Mouse (Mus musculus) embryonic facial prominence, embryonic 14.5 days (tissue): ENCODE measurements around the gene Gm20388. TPM values are rescaled to one million over a fixed set of nuclear protein-coding genes. Genes with fewer than 3 reads are reported as not detected.

Experiments used
- ATAC-seq: fragments of 200-750 bp; cut with Nextera tagmentation; 2 replicates; pipeline ENCODE4 v1.8.0; 2017; ENCODE audit warnings: low read depth, moderate number of reproducible peaks, moderate TSS enrichment
- DNase-seq: peaks from one replicate; pipeline ENCODE4 v3.0.0-alpha.2; 2015; ENCODE audit warnings: low spot score
- H3K27ac ChIP-seq: fragments of 300-500 bp; sonication (generic); replicated peaks from 2 replicates; pipeline ENCODE4 v1.5.1; 2014; ENCODE audit warnings: low read depth, mild to moderate bottlenecking, low read length, moderate library complexity
- H3K27me3 ChIP-seq: fragments of 300-500 bp; sonication (generic); replicated peaks from 2 replicates; pipeline ENCODE4 v1.6.1; 2014; ENCODE audit warnings: low read length; ENCODE audit not compliant: control insufficient read depth, insufficient read depth
- H3K36me3 ChIP-seq: fragments of 300-500 bp; sonication (generic); 2 replicates; pipeline ENCODE4 v1.6.1; 2014; ENCODE audit warnings: low read length, mixed read lengths; ENCODE audit not compliant: control insufficient read depth, insufficient read depth
- H3K4me1 ChIP-seq: fragments of 300-500 bp; sonication (generic); 2 replicates; pipeline ENCODE4 v1.6.1; 2014; ENCODE audit warnings: antibody characterized with exemption, low read length; ENCODE audit not compliant: control insufficient read depth, insufficient read depth
- H3K4me2 ChIP-seq: fragments of 300-500 bp; sonication (generic); 2 replicates; pipeline ENCODE4 v1.6.1; 2014; ENCODE audit warnings: low read depth, mild to moderate bottlenecking, low read length, moderate library complexity, mixed read lengths
- H3K4me3 ChIP-seq: fragments of 300-500 bp; sonication (generic); 2 replicates; pipeline ENCODE4 v1.5.1; 2014; ENCODE audit warnings: low read depth, mild to moderate bottlenecking, low read length
- H3K9ac ChIP-seq: fragments of 300-500 bp; sonication (generic); 2 replicates; pipeline ENCODE4 v1.6.1; 2014; ENCODE audit warnings: low read depth, mild to moderate bottlenecking, low read length, moderate library complexity, mixed read lengths
- H3K9me3 ChIP-seq: fragments of 300-500 bp; sonication (generic); 2 replicates; pipeline ENCODE4 v1.6.1; 2016; ENCODE audit warnings: low read length; ENCODE audit not compliant: control insufficient read depth
- WGBS: fragments of 180-500 bp; shearing (Covaris S2); extraction: QIAGEN DNeasy Blood & Tissue Kit; methylation state at CpG from one replicate; pipeline ENCODE4 v1.1.7; 2014; 5-methylcytosine and 5-hydroxymethylcytosine counted together
- polyA plus RNA-seq: library from polyadenylated mRNA; unstranded; fragments of >200 nt; fragmentation: Nextera tagmentation; extraction: Ambion mirVana; gene quantifications from 2 replicates; pipeline ENCODE4 v1.2.1, GENCODE M21; 2014

The Gm20388 gene
- polyA plus RNA-seq, 1 experiment from 2014 or later = not detected

GRCm38 (mm10) chr8:121335684-121336083, 1425.0 kb downstream of the Gm20388 start:
- no peak overlapping the region for H3K27ac ChIP-seq
- no peaks in the 10 kb centered on the region for H3K36me3 ChIP-seq
- H3K9me3 ChIP-seq = peaks cover 5% of the 10 kb centered on the region; the same call in 1 of the 2 replicates
- DNase-seq = no peak
- no peak overlapping the region for H3K4me3 ChIP-seq
- H3K27me3 ChIP-seq = no peaks in the 10 kb centered on the region
- H3K4me1 ChIP-seq = peaks cover 8% of the 10 kb centered on the region; the same call in 1 of the 2 replicates
- 99% methylated on average over 7 of the region's 7 CpGs for WGBS
- H3K9ac ChIP-seq = no peak overlapping the region
- ATAC-seq = no peak
- H3K4me2 ChIP-seq = no peak overlapping the region

- peak; percentile 32 for DNase-seq
- H3K4me3 ChIP-seq = no peak overlapping the region
- no peak overlapping the region; the same call in 1 of the 2 replicates for H3K27ac ChIP-seq
- no peaks in the 10 kb centered on the region for H3K27me3 ChIP-seq
- no peak overlapping the region for H3K9ac ChIP-seq
- H3K4me1 ChIP-seq = peaks cover 11% of the 10 kb centered on the region
- no peaks in the 10 kb centered on the region for H3K9me3 ChIP-seq
- H3K4me2 ChIP-seq = peak overlapping the region; percentile 11; the same call in 1 of the 2 replicates
- WGBS = 15% methylated on average over 13 of the region's 13 CpGs
- ATAC-seq = no peak
- no peaks in the 10 kb centered on the region for H3K36me3 ChIP-seq
Observed at GRCm38 (mm10) chr8:121342931-121343330, 1432.3 kb downstream of the Gm20388 start.

GRCm38 (mm10) chr8:121344486-121344885, 1433.8 kb downstream of the Gm20388 start:
- H3K36me3 ChIP-seq = no peaks in the 10 kb centered on the region
- H3K9me3 ChIP-seq = no peaks in the 10 kb centered on the region
- no peak overlapping the region for H3K4me2 ChIP-seq
- H3K4me3 ChIP-seq = no peak overlapping the region
- H3K27me3 ChIP-seq = no peaks in the 10 kb centered on the region
- no peak overlapping the region for H3K9ac ChIP-seq
- H3K4me1 ChIP-seq = peaks cover 11% of the 10 kb centered on the region
- H3K27ac ChIP-seq = no peak overlapping the region
- no peak for ATAC-seq
- 91% methylated on average over 9 of the region's 9 CpGs for WGBS
- DNase-seq = no peak

- DNase-seq (no peak), ATAC-seq (no peak)
- Histone ChIP-seq H3K4me3 (no peak overlapping the region), H3K9me3 (no peaks in the 10 kb centered on the region), H3K4me2 (no peak overlapping the region), H3K27me3 (no peaks in the 10 kb centered on the region), H3K9ac (no peak overlapping the region), H3K36me3 (no peaks in the 10 kb centered on the region), H3K4me1 (peaks cover 11% of the 10 kb centered on the region), H3K27ac (no peak overlapping the region)
- WGBS = 75% methylated on average over 13 of the region's 13 CpGs
Observed at GRCm38 (mm10) chr8:121346175-121346574, 1435.5 kb downstream of the Gm20388 start.

- ATAC-seq (no peak), DNase-seq (peak; percentile 64)
- Histone ChIP-seq H3K9ac (no peak overlapping the region), H3K27me3 (no peaks in the 10 kb centered on the region), H3K9me3 (no peaks in the 10 kb centered on the region), H3K4me1 (peaks cover 11% of the 10 kb centered on the region), H3K4me2 (no peak overlapping the region), H3K36me3 (no peaks in the 10 kb centered on the region), H3K4me3 (no peak overlapping the region), H3K27ac (no peak overlapping the region)
- WGBS = 54% methylated on average over 9 of the region's 9 CpGs
Observed at GRCm38 (mm10) chr8:121346862-121347261, 1436.2 kb downstream of the Gm20388 start.

- DNase-seq (no peak), ATAC-seq (no peak)
- H3K27ac ChIP-seq = no peak overlapping the region
- no peak overlapping the region for H3K9ac ChIP-seq
- no peak overlapping the region for H3K4me2 ChIP-seq
- H3K4me1 ChIP-seq = no peaks in the 10 kb centered on the region
- H3K4me3 ChIP-seq = no peak overlapping the region
- H3K27me3 ChIP-seq = no peaks in the 10 kb centered on the region
- H3K9me3 ChIP-seq = no peaks in the 10 kb centered on the region
- 20% methylated on average over 4 of the region's 4 CpGs for WGBS
- H3K36me3 ChIP-seq = no peaks in the 10 kb centered on the region
Observed at GRCm38 (mm10) chr8:121348998-121349397, 1438.4 kb downstream of the Gm20388 start.

GRCm38 (mm10) chr8:121350803-121351202, 1440.2 kb downstream of the Gm20388 start:
- Histone ChIP-seq H3K9ac (no peak overlapping the region), H3K27me3 (no peaks in the 10 kb centered on the region), H3K9me3 (no peaks in the 10 kb centered on the region), H3K36me3 (no peaks in the 10 kb centered on the region), H3K4me3 (no peak overlapping the region), H3K4me2 (no peak overlapping the region), H3K27ac (no peak overlapping the region), H3K4me1 (no peaks in the 10 kb centered on the region)
- DNase-seq = no peak
- no peak for ATAC-seq
- WGBS = 48% methylated on average over 9 of the region's 9 CpGs

- no peak overlapping the region for H3K4me3 ChIP-seq
- H3K4me2 ChIP-seq = no peak overlapping the region
- no peak for ATAC-seq
- no peak overlapping the region for H3K27ac ChIP-seq
- 70% methylated on average over 10 of the region's 10 CpGs for WGBS
- no peaks in the 10 kb centered on the region; the same call in 1 of the 2 replicates for H3K27me3 ChIP-seq
- DNase-seq = no peak
- no peaks in the 10 kb centered on the region for H3K36me3 ChIP-seq
- H3K9ac ChIP-seq = no peak overlapping the region
- peaks cover 9% of the 10 kb centered on the region for H3K4me1 ChIP-seq
- no peaks in the 10 kb centered on the region for H3K9me3 ChIP-seq
Observed at GRCm38 (mm10) chr8:121354844-121355243, 1444.2 kb downstream of the Gm20388 start.

- H3K4me3 ChIP-seq = no peak overlapping the region
- ATAC-seq = no peak
- H3K27ac ChIP-seq = no peak overlapping the region
- no peaks in the 10 kb centered on the region for H3K9me3 ChIP-seq
- no peak for DNase-seq
- H3K4me1 ChIP-seq = peaks cover 9% of the 10 kb centered on the region
- no peak overlapping the region for H3K9ac ChIP-seq
- H3K4me2 ChIP-seq = no peak overlapping the region
- H3K36me3 ChIP-seq = no peaks in the 10 kb centered on the region
- 85% methylated on average over 4 of the region's 4 CpGs for WGBS
- peaks cover 10% of the 10 kb centered on the region for H3K27me3 ChIP-seq
Observed at GRCm38 (mm10) chr8:121357451-121357850, 1446.8 kb downstream of the Gm20388 start.
